Mouse (Mus musculus) hindbrain, embryonic 15.5 days (tissue): ENCODE measurements around the gene Itga6. TPM values are rescaled to one million over a fixed set of nuclear protein-coding genes. Genes with fewer than 3 reads are reported as not detected.

Experiments
- ATAC-seq: fragments of 200-750 bp; cut with Nextera tagmentation; 2 replicates; pipeline ENCODE4 v1.8.0; 2017; ENCODE audit warnings: low read depth, moderate number of reproducible peaks, moderate TSS enrichment; ENCODE audit not compliant: low FRiP score
- H3K27ac ChIP-seq: fragments of 300-500 bp; sonication (generic); replicated peaks from 2 replicates; pipeline ENCODE4 v1.5.1; 2015; ENCODE audit warnings: mild to moderate bottlenecking, inconsistent platforms
- H3K27me3 ChIP-seq: fragments of 300-500 bp; sonication (generic); 2 replicates; pipeline ENCODE4 v1.6.1; 2015; ENCODE audit warnings: control low read depth, inconsistent platforms
- H3K36me3 ChIP-seq: fragments of 300-500 bp; sonication (generic); 2 replicates; pipeline ENCODE4 v1.6.1; 2015; ENCODE audit warnings: control low read depth, inconsistent platforms
- H3K4me1 ChIP-seq: fragments of 300-500 bp; sonication (generic); replicated peaks from 2 replicates; pipeline ENCODE4 v1.6.1; 2015; ENCODE audit warnings: control low read depth, inconsistent platforms
- H3K4me2 ChIP-seq: fragments of 300-500 bp; sonication (generic); 2 replicates; pipeline ENCODE4 v1.6.1; 2015; ENCODE audit warnings: moderate library complexity, mild to moderate bottlenecking, inconsistent platforms
- H3K4me3 ChIP-seq: fragments of 300-500 bp; sonication (generic); 2 replicates; pipeline ENCODE4 v1.5.1; 2015; ENCODE audit warnings: mild to moderate bottlenecking, inconsistent platforms
- H3K9ac ChIP-seq: fragments of 300-500 bp; sonication (generic); 2 replicates; pipeline ENCODE4 v1.6.1; 2015; ENCODE audit warnings: inconsistent platforms
- H3K9me3 ChIP-seq: fragments of 300-500 bp; sonication (generic); 2 replicates; pipeline ENCODE4 v1.6.1; 2016; ENCODE audit warnings: control low read depth, inconsistent platforms
- WGBS: fragments of 180-500 bp; shearing (Covaris S2); methylation state at CpG from one replicate; pipeline ENCODE4 v1.1.7; 2015; 5-methylcytosine and 5-hydroxymethylcytosine counted together
- polyA plus RNA-seq: library from polyadenylated mRNA; unstranded; fragments of >200 nt; fragmentation: Nextera tagmentation; extraction: Ambion mirVana; gene quantifications from 2 replicates; pipeline ENCODE4 v1.2.1, GENCODE M21; 2015

Gene Itga6
- polyA plus RNA-seq, 1 experiment from 2014 or later, result 26.8 TPM

DNA sequence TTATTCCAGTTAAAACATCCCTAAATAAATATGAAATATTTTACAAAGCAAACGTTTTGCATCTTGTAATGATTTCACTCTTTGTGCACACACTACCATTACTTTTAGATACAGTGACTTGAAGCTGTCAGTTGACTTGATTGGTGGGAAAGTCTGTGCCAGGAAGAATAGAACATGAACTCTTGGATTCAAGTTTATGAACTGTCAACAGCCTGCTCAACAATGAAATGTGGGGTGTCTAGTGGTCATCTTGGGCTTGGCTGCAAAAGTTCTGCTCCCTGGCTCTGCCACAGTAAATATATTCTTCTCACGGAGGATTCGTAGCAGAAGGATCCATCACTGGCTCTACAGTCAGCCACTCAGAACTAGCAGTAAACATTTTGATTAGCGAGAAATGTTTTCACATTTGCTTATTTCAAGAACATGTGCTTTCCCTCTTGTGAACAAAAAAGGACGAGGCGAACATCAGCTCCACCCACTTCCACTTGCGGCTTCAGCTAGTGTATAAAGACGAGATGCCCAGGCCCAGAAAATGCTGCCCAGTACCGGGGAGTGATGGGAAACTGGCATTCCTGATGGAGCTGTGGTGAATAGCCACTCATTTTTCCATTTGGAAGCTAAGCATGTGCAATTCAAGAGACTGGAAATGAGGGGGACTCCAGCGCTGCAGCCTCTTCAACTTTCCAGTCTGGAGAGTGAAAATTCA is 29.0 kb downstream of the Itga6 start:
- 63% methylated on average over 10 of the region's 10 CpGs for WGBS
- Histone ChIP-seq H3K4me2 (no peak overlapping the region), H3K27me3 (no peaks in the 10 kb centered on the region), H3K9ac (no peak overlapping the region), H3K27ac (peak overlapping the region; percentile 72), H3K4me1 (peaks cover 15% of the 10 kb centered on the region), H3K9me3 (no peaks in the 10 kb centered on the region), H3K36me3 (no peaks in the 10 kb centered on the region), H3K4me3 (no peak overlapping the region)
- ATAC-seq, result no peak

DNA sequence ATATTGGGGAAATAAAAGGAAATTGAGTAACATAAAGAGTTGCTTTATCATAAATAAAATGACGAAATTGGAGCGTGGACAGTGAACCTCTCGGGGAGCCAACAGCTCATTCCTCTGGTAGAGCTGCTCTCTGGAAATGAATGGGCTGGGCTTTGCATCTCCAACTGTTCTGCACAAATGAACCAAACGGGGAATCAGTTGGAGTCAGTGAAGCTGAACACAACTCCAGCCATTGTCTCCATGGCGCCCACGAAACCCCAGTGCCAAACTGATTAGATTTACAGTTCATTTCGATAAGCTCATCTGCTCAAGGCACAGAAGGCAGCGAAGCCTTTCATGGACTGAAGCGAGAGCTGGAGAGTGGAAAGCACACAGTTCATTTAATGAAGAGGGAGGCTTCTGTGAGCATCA is 29.8 kb downstream of the Itga6 start:
- H3K36me3 ChIP-seq, result no peaks in the 10 kb centered on the region
- H3K4me2 ChIP-seq, result peak overlapping the region; percentile 42
- H3K4me1 ChIP-seq, result peaks cover 15% of the 10 kb centered on the region
- ATAC-seq, result peak; percentile 69; the same call in 1 of the 2 replicates
- H3K4me3 ChIP-seq, result peak overlapping the region; percentile 3; the same call in 1 of the 2 replicates
- peak overlapping the region; percentile 72 for H3K27ac ChIP-seq
- H3K27me3 ChIP-seq, result no peaks in the 10 kb centered on the region
- H3K9ac ChIP-seq, result no peak overlapping the region
- H3K9me3 ChIP-seq, result no peaks in the 10 kb centered on the region
- 18% methylated on average over 9 of the region's 9 CpGs for WGBS

DNA sequence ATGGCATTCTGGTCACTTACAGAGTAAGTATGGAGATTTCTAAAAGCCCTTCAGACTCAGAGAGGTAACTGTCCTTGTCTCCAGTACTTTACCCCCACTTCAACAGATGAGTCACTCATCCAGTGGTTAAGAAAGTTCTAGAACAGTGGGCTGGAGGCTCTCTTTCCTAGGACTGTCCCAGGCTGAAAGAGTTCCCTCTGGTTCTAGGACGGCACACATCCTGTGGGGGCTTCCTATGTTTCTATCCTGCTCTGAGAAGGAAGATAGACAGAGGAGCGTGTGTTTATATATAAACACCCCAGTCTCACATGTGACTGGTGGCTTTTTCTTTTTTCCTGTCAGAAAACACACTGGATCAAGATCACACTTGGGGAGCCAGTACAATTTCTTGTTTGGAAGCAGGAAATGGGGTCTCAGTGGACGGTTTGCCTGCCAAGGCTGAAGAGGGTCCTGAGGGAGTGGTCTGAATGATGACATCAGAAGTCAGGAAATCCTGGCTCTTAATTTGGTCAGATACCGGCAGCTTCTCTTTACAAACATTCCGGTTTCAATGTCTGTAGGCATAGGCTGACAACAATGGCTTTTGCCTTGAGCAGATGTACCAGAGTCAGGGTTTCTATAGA is 34.0 kb downstream of the Itga6 start:
- Histone ChIP-seq H3K4me3 (no peak overlapping the region), H3K27ac (no peak overlapping the region; the same call in 1 of the 2 replicates), H3K36me3 (no peaks in the 10 kb centered on the region), H3K4me1 (peaks cover 15% of the 10 kb centered on the region), H3K27me3 (no peaks in the 10 kb centered on the region; the same call in 1 of the 2 replicates), H3K4me2 (no peak overlapping the region), H3K9ac (no peak overlapping the region), H3K9me3 (no peaks in the 10 kb centered on the region)
- no peak for ATAC-seq
- WGBS, result 66% methylated on average over 5 of the region's 5 CpGs

DNA sequence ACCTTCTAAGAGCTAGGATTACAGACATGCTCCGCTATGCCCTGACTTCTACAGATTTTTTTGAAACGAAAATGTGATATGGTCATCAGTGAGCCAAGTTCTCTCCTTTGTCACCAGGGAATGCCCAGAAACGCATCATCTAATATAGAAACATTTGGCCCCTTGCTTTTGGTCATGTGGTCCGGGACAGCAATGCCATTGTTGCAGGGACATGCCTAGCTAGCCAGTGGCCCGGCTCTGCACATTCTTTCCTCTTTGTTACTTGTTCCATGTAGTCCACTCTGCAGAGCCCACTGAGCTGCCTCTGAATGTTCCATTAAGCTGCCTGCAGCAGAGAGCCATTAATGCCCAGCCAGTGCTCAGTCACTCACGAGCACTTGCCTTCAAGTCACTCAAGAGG is 34.6 kb downstream of the Itga6 start:
- Histone ChIP-seq H3K4me2 (no peak overlapping the region), H3K36me3 (no peaks in the 10 kb centered on the region), H3K4me1 (peaks cover 10% of the 10 kb centered on the region), H3K9me3 (no peaks in the 10 kb centered on the region), H3K27ac (no peak overlapping the region), H3K9ac (no peak overlapping the region), H3K4me3 (no peak overlapping the region), H3K27me3 (no peaks in the 10 kb centered on the region; the same call in 1 of the 2 replicates)
- WGBS, result 54% methylated on average over 6 of the region's 6 CpGs
- ATAC-seq, result no peak

DNA sequence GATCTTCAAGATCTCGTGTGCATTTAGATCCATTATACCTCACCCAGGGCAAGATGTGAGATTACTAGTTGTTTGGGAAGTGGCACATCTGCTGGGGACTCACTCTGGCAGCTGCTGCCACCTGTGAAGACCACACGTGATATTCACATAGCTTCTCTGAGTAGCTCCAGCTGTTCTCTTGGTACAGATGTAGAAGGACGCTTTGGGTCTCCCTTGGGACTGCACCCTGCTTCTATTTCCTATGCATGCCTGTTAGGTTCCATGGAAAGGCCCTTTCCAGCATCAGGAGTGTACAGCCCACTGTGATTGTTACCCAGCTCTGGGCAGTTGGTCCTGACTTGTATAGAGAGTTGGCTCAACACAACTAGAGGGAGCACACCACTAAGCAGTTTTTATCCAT is 39.8 kb downstream of the Itga6 start:
- Histone ChIP-seq H3K9ac (no peak overlapping the region), H3K27me3 (no peaks in the 10 kb centered on the region; the same call in 1 of the 2 replicates), H3K4me1 (peaks cover 21% of the 10 kb centered on the region), H3K9me3 (no peaks in the 10 kb centered on the region), H3K36me3 (no peaks in the 10 kb centered on the region), H3K27ac (no peak overlapping the region), H3K4me3 (no peak overlapping the region), H3K4me2 (no peak overlapping the region)
- 65% methylated on average over 3 of the region's 3 CpGs for WGBS
- no peak for ATAC-seq

DNA sequence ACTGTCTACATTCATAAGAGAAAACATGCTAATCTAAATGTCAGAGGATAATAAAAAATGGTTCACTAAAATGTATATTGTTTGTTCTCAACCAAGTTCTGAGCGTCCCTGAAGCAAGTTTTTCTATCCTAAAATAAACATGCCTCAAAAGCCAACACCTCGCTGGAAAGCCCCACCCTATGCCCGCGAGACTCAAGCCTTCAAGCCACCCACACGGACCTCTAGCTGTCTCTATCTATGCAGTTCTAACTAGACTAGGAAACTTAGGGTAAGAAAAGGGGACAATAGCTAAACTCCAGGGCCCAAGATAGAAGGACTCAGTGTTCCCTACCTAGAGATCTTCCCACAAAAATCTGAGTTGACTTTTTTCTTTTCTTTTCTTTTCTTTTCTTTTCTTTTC is 40.6 kb downstream of the Itga6 start:
- H3K36me3 ChIP-seq, result no peaks in the 10 kb centered on the region
- H3K9ac ChIP-seq, result no peak overlapping the region
- ATAC-seq, result no peak
- peaks cover 21% of the 10 kb centered on the region for H3K4me1 ChIP-seq
- no peak overlapping the region for H3K27ac ChIP-seq
- WGBS, result 49% methylated on average over 5 of the region's 5 CpGs
- H3K27me3 ChIP-seq, result no peaks in the 10 kb centered on the region; the same call in 1 of the 2 replicates
- H3K4me3 ChIP-seq, result no peak overlapping the region
- no peaks in the 10 kb centered on the region for H3K9me3 ChIP-seq
- peak overlapping the region; percentile 84; the same call in 1 of the 2 replicates for H3K4me2 ChIP-seq

DNA sequence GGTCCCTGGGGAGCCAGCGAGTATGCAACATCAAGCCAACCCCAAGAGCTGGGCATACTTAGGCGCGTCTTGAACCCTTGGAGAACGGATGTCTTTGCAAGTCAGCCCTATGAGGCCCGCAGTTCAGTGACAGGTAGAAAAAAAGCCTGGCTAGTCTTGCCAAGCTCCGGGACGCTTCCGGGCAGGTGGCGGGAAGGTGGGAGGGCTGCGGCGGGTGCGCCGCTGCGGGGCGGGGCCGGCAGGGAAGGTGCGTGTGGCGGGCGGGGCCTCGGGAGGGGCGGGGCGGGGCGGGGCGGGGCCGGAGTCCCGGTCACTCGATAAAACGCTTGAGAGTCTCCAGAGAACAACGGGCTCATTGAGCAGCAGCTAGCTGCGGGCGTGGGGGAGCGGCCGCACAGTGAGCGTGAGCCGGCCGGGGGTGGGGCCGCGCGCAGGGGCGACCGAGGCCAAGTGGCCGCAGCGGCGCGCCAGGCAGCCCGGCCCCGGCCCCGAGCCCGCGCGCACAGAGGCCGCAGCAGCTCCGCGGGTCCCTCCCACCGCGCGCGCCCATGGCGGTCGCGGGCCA is 41.3 kb downstream of the Itga6 start:
- Histone ChIP-seq H3K9ac (peak overlapping the region; percentile 79), H3K4me1 (peaks cover 21% of the 10 kb centered on the region), H3K27me3 (no peaks in the 10 kb centered on the region; the same call in 1 of the 2 replicates), H3K27ac (peak overlapping the region; percentile 79), H3K36me3 (no peaks in the 10 kb centered on the region), H3K4me2 (peak overlapping the region; percentile 84), H3K9me3 (no peaks in the 10 kb centered on the region), H3K4me3 (peak overlapping the region; percentile 90)
- peak; percentile 88 for ATAC-seq
- under 1% methylated on average over 15 of the region's 61 CpGs for WGBS

DNA sequence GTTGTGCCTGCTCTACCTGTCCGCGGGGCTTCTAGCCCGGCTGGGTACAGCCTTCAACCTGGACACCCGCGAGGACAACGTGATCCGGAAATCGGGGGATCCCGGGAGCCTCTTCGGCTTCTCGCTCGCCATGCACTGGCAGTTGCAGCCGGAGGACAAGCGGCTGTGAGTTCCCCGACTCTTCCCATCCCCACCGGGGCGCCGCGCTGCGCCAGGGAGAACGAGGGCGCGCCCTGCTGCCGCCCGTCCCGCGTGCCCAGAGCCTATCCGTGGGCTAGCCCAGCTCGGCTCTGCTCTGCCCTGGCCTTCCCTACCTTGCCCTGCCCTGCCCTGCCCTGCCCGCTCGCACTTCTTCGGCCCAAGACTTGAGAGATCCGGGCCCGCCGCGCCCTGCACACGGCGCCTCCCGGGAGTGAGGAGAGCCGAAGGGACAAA is 41.8 kb downstream of the Itga6 start:
- Histone ChIP-seq H3K4me1 (peaks cover 21% of the 10 kb centered on the region), H3K9me3 (no peaks in the 10 kb centered on the region), H3K36me3 (no peaks in the 10 kb centered on the region), H3K4me2 (peak overlapping the region; percentile 84), H3K27ac (peak overlapping the region; percentile 79), H3K9ac (peak overlapping the region; percentile 79), H3K27me3 (no peaks in the 10 kb centered on the region; the same call in 1 of the 2 replicates), H3K4me3 (peak overlapping the region; percentile 90)
- WGBS, result under 1% methylated on average over 40 of the region's 40 CpGs
- peak; percentile 82 for ATAC-seq

DNA sequence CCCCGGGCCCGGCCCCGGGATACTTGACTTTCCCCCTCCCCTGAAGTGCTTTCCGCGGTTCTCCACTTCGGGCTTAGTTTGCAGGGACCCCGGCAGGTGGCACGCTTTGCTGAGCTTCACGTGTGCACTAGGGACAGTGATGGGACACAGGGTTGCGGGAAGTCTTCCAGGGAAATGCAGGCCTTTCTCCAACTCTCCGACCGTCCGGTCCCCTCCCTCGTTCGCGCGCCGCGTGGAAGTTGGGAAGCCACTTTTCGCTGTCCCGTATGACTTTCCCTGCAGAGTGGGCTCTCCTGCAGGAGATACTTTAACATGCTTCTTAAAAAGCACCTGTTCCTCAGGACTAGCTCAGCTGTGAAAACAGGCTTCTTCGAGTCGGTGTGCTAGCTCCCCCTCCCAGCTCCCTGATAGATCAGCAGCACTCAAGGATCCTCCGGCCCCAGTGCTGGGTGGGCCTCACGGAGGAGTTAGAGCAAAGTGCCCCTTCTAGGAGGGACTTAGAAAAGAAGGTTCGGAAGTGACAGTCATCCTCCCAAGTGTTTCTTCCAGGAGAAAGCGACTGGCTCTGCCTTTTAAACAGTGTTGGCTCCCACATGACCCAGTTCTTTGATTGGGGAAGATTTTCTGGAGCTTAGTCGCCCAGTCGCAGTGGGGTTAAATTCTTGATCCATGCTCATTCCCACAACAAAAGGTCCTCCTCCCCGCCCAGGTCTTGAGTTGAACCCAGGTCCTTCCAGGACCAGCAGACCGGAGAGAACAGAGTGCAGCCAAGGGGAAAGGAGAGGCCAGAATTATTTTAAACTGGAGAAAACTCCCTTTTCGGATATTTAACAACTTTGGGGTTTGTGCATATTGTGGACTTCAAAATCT is 42.4 kb downstream of the Itga6 start:
- Histone ChIP-seq H3K27ac (peak overlapping the region; percentile 79), H3K36me3 (no peaks in the 10 kb centered on the region), H3K4me2 (peak overlapping the region; percentile 84), H3K4me1 (peaks cover 21% of the 10 kb centered on the region), H3K4me3 (peak overlapping the region; percentile 90), H3K27me3 (no peaks in the 10 kb centered on the region; the same call in 1 of the 2 replicates), H3K9me3 (no peaks in the 10 kb centered on the region), H3K9ac (peak overlapping the region; percentile 79)
- peak; percentile 50 for ATAC-seq
- 2% methylated on average over 32 of the region's 32 CpGs for WGBS

DNA sequence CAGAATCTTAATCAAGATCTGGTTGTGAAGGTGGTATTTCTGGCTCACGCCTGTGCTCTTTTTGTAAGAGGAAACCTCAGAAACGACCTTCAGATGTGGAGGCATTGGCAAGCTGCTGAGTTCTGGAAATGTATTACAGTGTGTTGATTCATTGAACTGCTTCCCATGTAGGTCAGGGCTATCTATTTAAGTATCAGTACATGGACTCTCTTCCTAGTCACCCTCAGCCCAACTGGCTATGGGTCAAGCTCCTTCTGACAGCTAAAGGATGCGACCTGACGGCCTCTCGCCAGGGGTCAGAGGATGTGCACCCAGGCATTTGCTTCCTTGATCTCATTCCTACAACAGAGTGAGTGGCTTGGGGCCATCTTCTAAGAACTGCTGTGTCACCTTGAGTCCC is 45.3 kb downstream of the Itga6 start:
- 91% methylated on average over 5 of the region's 5 CpGs for WGBS
- no peak overlapping the region for H3K9ac ChIP-seq
- H3K27me3 ChIP-seq, result no peaks in the 10 kb centered on the region
- ATAC-seq, result no peak
- H3K36me3 ChIP-seq, result no peaks in the 10 kb centered on the region
- no peak overlapping the region for H3K4me2 ChIP-seq
- no peak overlapping the region for H3K4me3 ChIP-seq
- H3K4me1 ChIP-seq, result peaks cover 21% of the 10 kb centered on the region
- no peaks in the 10 kb centered on the region for H3K9me3 ChIP-seq
- H3K27ac ChIP-seq, result no peak overlapping the region

DNA sequence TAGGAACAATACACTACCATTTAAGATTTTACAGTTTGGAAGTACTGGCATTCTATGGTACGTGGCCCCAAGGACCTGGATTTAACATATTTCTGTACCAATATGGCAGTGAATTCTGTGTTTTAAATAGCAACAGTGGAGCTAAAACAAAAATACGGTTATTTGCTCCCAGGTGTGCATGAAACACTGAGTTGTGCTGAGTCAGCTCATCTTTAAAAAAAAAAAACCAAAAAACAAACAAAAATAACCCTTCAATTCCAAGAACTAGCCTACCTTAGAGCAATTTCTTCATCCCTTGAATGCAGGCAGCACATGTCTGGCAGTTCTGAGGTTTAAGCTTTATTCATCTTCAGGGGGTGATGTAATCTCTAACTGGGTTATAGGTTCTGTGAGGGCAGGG is 45.8 kb downstream of the Itga6 start:
- no peak for ATAC-seq
- Histone ChIP-seq H3K27ac (no peak overlapping the region), H3K36me3 (no peaks in the 10 kb centered on the region), H3K27me3 (no peaks in the 10 kb centered on the region), H3K4me2 (no peak overlapping the region), H3K9ac (no peak overlapping the region), H3K4me1 (peaks cover 21% of the 10 kb centered on the region), H3K4me3 (no peak overlapping the region), H3K9me3 (no peaks in the 10 kb centered on the region)
- 92% methylated on average over 2 of the region's 2 CpGs for WGBS
